Mouse (Mus musculus) hindbrain, embryonic 11.5 days (tissue): ENCODE data around the gene Cpn1. TPM values are rescaled to one million over a fixed set of nuclear protein-coding genes. Genes with fewer than 3 reads are reported as not detected.

Source experiments
- ATAC-seq: fragments of 200-750 bp; cut with Nextera tagmentation; 2 replicates; pipeline ENCODE4 v1.8.0; 2017; ENCODE audit warnings: mild to moderate bottlenecking, moderate TSS enrichment, moderate library complexity; ENCODE audit not compliant: low FRiP score
- DNase-seq: peaks from one replicate; pipeline ENCODE4 v3.0.0-alpha.2; 2015; ENCODE audit warnings: low spot score
- H3K27ac ChIP-seq: fragments of 300-500 bp; sonication (generic); 2 replicates; pipeline ENCODE4 v1.5.1; 2014; ENCODE audit warnings: mild to moderate bottlenecking, low read depth, low read length
- H3K27me3 ChIP-seq: fragments of 300-500 bp; sonication (generic); 2 replicates; pipeline ENCODE4 v1.6.1; 2014; ENCODE audit warnings: mild to moderate bottlenecking, low read length, moderate library complexity, mixed read lengths; ENCODE audit not compliant: control insufficient read depth, insufficient read depth
- H3K36me3 ChIP-seq: fragments of 300-500 bp; sonication (generic); 2 replicates; pipeline ENCODE4 v1.6.1; 2014; ENCODE audit warnings: mild to moderate bottlenecking, low read length, moderate library complexity, mixed read lengths; ENCODE audit not compliant: control insufficient read depth, insufficient read depth
- H3K4me1 ChIP-seq: fragments of 300-500 bp; sonication (generic); replicated peaks from 2 replicates; pipeline ENCODE4 v1.6.1; 2014; ENCODE audit warnings: low read length, mixed read lengths; ENCODE audit not compliant: control insufficient read depth, insufficient read depth
- H3K4me2 ChIP-seq: fragments of 300-500 bp; sonication (generic); replicated peaks from 2 replicates; pipeline ENCODE4 v1.6.1; 2014; ENCODE audit warnings: mild to moderate bottlenecking, low read depth, low read length
- H3K4me3 ChIP-seq: fragments of 300-500 bp; sonication (generic); 2 replicates; pipeline ENCODE4 v1.5.1; 2014; ENCODE audit warnings: low read depth, low read length
- H3K9ac ChIP-seq: fragments of 300-500 bp; sonication (generic); 2 replicates; pipeline ENCODE4 v1.6.1; 2014; ENCODE audit warnings: low read depth, low read length
- H3K9me3 ChIP-seq: fragments of 300-500 bp; sonication (generic); 2 replicates; pipeline ENCODE4 v1.6.1; 2016; ENCODE audit warnings: low read length; ENCODE audit not compliant: control insufficient read depth
- WGBS: fragments of 180-500 bp; shearing (Covaris S2); extraction: QIAGEN DNeasy Blood & Tissue Kit; methylation state at CpG from one replicate; pipeline ENCODE4 v1.1.7; 2014; 5-methylcytosine and 5-hydroxymethylcytosine counted together
- polyA plus RNA-seq: library from polyadenylated mRNA; unstranded; fragments of >200 nt; fragmentation: Nextera tagmentation; extraction: Ambion mirVana; gene quantifications from 2 replicates; pipeline ENCODE4 v1.2.1, GENCODE M21; 2014

Gene Cpn1
- polyA plus RNA-seq, 1 experiment from 2014 or later: 0.54 TPM

DNA sequence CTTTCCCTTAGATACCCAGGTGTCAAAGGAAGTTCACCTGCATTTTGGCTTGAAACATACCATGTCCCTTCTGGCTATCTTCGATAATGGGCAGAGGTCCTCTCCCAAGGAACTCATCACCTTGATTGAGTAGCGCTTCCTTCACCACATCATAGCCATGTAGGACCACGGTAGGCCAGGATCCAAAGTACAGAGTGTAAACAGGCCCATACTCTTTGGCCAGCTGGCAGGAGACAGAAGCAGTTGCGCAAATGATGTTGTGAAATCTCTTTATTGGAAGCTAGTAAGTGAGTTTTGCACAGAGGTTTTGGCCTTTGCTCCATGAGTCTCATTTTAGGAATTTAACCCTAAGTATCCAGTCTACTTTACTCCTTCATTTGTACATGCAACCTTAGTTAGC is 35.1 kb upstream of the Cpn1 start:
- Histone ChIP-seq H3K4me2 (no peak overlapping the region), H3K36me3 (no peaks in the 10 kb centered on the region), H3K4me1 (no peaks in the 10 kb centered on the region), H3K27ac (no peak overlapping the region), H3K27me3 (no peaks in the 10 kb centered on the region), H3K9me3 (no peaks in the 10 kb centered on the region), H3K9ac (no peak overlapping the region), H3K4me3 (no peak overlapping the region)
- DNase-seq (no peak), ATAC-seq (no peak)
- WGBS: 90% methylated on average over 4 of the region's 4 CpGs

DNA sequence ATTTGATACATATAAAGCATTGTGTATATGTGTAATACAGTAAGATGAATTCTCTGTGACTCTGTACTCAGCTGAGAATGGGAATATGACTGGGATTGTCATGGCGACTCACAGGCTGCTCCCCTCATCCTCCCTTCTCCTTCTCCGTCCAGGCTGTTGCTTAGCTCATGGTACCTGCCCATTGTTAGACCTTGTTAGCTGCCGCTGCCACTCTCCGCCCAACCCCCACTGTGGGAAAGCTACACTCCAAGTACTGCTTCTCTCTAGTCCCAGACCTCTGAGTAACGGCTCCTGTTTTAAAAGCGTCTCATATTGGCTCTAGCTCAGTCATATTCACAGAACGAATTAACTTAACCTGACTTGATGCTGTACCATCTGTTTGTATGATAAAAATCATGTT is 33.4 kb upstream of the Cpn1 start:
- Histone ChIP-seq H3K4me1 (no peaks in the 10 kb centered on the region), H3K4me2 (no peak overlapping the region), H3K9ac (no peak overlapping the region), H3K27me3 (no peaks in the 10 kb centered on the region), H3K36me3 (no peaks in the 10 kb centered on the region), H3K9me3 (no peaks in the 10 kb centered on the region), H3K4me3 (no peak overlapping the region), H3K27ac (no peak overlapping the region)
- DNase-seq (no peak), ATAC-seq (no peak)
- WGBS: 64% methylated on average over 7 of the region's 7 CpGs

DNA sequence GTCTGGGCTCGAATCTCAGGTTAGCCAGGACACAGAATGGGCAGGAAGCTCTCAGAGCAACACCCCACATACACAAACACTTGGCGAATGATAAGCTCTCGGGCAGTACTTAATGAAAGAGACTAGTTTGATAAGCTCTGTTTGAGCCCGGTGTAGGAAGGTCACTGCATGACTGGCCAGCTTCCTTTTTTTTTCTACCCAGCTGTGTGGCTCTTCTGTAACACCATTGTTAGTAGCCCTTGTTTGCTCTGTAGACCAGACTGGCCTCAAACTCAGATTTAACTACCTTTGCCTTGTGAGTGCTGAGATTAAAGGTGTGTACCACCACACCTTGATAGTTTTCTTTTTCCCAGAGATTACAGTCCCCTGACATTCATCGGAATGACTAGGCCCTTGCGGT is 27.5 kb upstream of the Cpn1 start:
- no peaks in the 10 kb centered on the region for H3K36me3 ChIP-seq
- ATAC-seq (no peak), DNase-seq (no peak)
- H3K27ac ChIP-seq: no peak overlapping the region
- H3K9ac ChIP-seq: no peak overlapping the region
- no peaks in the 10 kb centered on the region for H3K27me3 ChIP-seq
- WGBS: 89% methylated on average over 6 of the region's 6 CpGs
- H3K4me1 ChIP-seq: no peaks in the 10 kb centered on the region
- no peaks in the 10 kb centered on the region for H3K9me3 ChIP-seq
- no peak overlapping the region for H3K4me3 ChIP-seq
- no peak overlapping the region for H3K4me2 ChIP-seq

DNA sequence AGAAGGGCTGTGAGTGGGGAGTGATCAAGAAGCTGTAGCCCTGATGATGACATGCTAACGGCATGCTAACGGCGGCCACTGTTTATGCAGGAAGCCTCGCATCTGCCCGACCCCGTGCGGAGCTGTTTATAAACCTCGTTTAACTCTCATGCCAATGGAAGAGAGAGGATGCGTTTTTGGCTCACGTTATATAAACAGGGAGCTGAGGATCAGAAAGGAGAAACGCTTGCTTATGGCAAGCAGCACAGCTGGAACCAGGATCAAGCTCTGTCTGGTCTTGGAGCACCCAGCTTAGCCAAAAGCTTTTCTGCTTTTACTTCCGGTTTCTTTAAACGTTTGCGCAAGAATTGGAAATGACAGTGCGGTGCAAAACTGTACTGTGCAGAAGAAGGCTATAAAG is 22.4 kb upstream of the Cpn1 start:
- H3K27ac ChIP-seq: no peak overlapping the region
- no peaks in the 10 kb centered on the region for H3K36me3 ChIP-seq
- no peaks in the 10 kb centered on the region for H3K9me3 ChIP-seq
- H3K27me3 ChIP-seq: no peaks in the 10 kb centered on the region
- H3K4me1 ChIP-seq: no peaks in the 10 kb centered on the region
- H3K4me3 ChIP-seq: no peak overlapping the region
- ATAC-seq (no peak), DNase-seq (no peak)
- no peak overlapping the region for H3K4me2 ChIP-seq
- no peak overlapping the region for H3K9ac ChIP-seq
- 92% methylated on average over 15 of the region's 15 CpGs for whole genome bisulfite sequencing

DNA sequence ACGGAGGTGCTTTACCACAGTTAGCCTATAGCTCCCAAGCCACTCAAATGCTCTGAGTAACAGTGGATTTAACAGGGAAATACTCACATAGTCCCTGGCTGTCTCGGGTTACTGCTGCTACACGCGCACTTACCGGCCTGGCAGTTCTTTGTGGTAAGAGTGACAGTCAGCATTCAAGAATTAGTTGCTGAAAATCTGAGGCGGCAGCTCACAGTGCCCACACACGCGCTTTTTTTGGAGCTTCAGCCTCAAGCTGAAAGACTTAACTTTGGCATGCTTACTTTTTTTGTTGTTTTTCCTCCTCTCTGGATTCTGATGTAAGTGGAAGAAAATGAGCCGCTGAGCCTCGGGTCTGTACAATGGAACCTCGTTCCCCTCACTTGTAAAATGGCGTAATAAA is 20.8 kb upstream of the Cpn1 start:
- WGBS: 68% methylated on average over 12 of the region's 12 CpGs
- no peaks in the 10 kb centered on the region for H3K27me3 ChIP-seq
- DNase-seq: no peak
- no peak overlapping the region for H3K27ac ChIP-seq
- H3K9ac ChIP-seq: no peak overlapping the region
- no peaks in the 10 kb centered on the region for H3K9me3 ChIP-seq
- no peaks in the 10 kb centered on the region for H3K4me1 ChIP-seq
- H3K4me2 ChIP-seq: no peak overlapping the region
- H3K36me3 ChIP-seq: no peaks in the 10 kb centered on the region
- H3K4me3 ChIP-seq: no peak overlapping the region
- ATAC-seq: no peak

DNA sequence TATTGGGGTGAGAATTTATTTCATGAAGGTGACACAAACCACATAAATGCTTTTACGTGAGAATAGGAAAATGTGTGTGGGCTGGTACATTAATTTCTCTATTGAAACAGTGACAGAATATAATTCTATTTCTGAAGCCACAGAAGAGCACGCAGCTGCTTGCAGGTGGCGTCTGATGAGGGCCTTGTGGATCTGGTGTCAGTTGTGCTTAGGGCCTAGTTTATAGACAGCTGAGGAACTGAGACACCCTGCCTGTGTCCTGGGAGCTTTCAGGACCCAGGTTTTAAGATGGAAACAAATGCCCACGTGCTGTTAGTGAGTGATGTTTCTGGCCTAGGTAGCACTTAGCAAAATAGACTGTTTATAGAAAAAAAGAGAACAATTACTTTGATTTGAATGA is 18.7 kb upstream of the Cpn1 start:
- no peaks in the 10 kb centered on the region for H3K36me3 ChIP-seq
- H3K9me3 ChIP-seq: no peaks in the 10 kb centered on the region
- no peak overlapping the region for H3K4me3 ChIP-seq
- H3K27me3 ChIP-seq: no peaks in the 10 kb centered on the region
- ATAC-seq: no peak
- no peaks in the 10 kb centered on the region for H3K4me1 ChIP-seq
- H3K27ac ChIP-seq: no peak overlapping the region
- DNase-seq: no peak
- WGBS: 88% methylated on average over 4 of the region's 4 CpGs
- no peak overlapping the region for H3K9ac ChIP-seq
- H3K4me2 ChIP-seq: no peak overlapping the region

DNA sequence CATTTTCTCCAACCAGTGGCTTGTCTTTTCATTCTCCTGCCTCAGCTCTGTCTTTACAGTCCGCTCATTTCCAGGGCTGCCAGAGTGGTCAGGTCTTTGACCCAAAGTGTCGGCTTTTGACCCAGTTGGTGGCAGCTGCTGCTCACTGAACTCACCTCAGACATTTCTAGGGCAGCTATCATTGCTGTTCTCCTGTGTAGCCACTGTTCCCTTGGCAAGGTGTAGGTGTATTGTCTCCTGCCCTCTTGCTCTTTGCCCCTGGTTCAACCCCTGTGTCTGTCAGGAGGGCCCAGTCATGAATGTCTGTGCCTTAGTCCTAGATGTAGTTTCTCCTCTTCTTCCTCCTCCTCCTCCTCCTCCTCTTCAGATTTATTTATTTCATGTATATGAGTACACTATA is 17.9 kb upstream of the Cpn1 start:
- DNase-seq: no peak
- H3K27me3 ChIP-seq: no peaks in the 10 kb centered on the region
- no peaks in the 10 kb centered on the region for H3K4me1 ChIP-seq
- H3K27ac ChIP-seq: no peak overlapping the region
- 94% methylated on average over 2 of the region's 2 CpGs for WGBS
- no peak for ATAC-seq
- no peak overlapping the region for H3K4me3 ChIP-seq
- H3K9ac ChIP-seq: no peak overlapping the region
- H3K4me2 ChIP-seq: no peak overlapping the region
- H3K36me3 ChIP-seq: no peaks in the 10 kb centered on the region
- H3K9me3 ChIP-seq: no peaks in the 10 kb centered on the region

DNA sequence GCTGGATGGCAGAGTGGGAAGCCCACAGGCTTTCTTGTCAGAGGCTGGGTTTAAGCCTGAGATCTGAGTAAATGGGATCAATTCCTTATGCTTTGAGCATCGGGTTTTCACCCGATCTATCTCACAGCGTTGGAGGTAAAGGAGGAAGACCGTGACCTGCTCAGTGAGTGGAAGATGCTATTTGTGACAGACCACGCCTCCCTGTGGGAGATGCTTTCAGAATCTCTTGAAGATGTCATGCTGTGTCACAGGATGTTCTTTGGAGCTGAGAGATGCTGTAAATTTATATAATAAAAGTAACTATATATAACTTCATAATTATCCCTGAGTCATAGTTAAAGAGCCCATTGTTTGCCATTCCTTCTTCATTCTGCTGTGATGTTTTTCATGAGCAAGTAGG is 14.4 kb upstream of the Cpn1 start:
- Histone ChIP-seq H3K36me3 (no peaks in the 10 kb centered on the region), H3K4me1 (no peaks in the 10 kb centered on the region), H3K4me2 (no peak overlapping the region), H3K9me3 (no peaks in the 10 kb centered on the region), H3K27me3 (no peaks in the 10 kb centered on the region), H3K9ac (no peak overlapping the region), H3K27ac (no peak overlapping the region), H3K4me3 (no peak overlapping the region)
- DNase-seq: no peak
- WGBS: 81% methylated on average over 5 of the region's 5 CpGs
- ATAC-seq: no peak

DNA sequence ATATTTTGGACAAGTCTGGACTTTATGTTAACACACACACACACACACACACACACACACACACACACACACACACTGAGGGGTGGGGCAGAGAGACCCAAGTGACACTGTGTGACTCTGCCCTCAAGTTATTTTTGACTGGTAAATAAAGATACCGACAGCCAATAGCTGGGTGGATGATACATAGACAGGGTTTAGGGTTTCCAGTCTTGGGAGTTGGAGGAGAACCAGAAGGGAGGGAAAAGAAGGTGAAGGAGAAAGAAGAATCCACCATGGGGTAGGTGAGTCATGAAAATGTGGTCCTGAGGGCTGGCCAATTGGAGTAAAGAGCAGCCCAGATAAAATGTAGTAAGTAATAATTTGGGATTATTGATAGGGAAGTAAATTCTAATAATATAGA is 13.7 kb upstream of the Cpn1 start:
- no peak overlapping the region for H3K4me3 ChIP-seq
- no peaks in the 10 kb centered on the region for H3K4me1 ChIP-seq
- H3K9me3 ChIP-seq: no peaks in the 10 kb centered on the region
- no peak overlapping the region for H3K27ac ChIP-seq
- H3K36me3 ChIP-seq: no peaks in the 10 kb centered on the region
- 85% methylated on average over 1 of the region's 1 CpGs for WGBS
- DNase-seq (no peak), ATAC-seq (no peak)
- no peak overlapping the region for H3K9ac ChIP-seq
- no peaks in the 10 kb centered on the region for H3K27me3 ChIP-seq
- H3K4me2 ChIP-seq: no peak overlapping the region
